Mouse (Mus musculus) G1E (cell line): ENCODE results near the gene Tssk4.

ENCODE experiments used
- CTCF ChIP-seq: IDR thresholded peaks from 2 replicates; pipeline ENCODE4 v1.5.1; 2012; ENCODE audit warnings: low read depth, low read length, inconsistent platforms, mixed read lengths
- GATA1 ChIP-seq: IDR thresholded peaks from 2 replicates; pipeline ENCODE4 v1.6.1; 2012; ENCODE audit warnings: borderline replicate concordance, low read length, inconsistent platforms, mixed read lengths
- TAL1 ChIP-seq: conservative IDR thresholded peaks from 2 replicates; pipeline ENCODE4 v1.6.1; 2012; ENCODE audit warnings: low read depth, low read length, inconsistent platforms, mixed read lengths

GRCm38 (mm10) chr14:55659960-55660573, 10.1 kb downstream of the Tssk4 start, which contains the start of gene Mdp1:
- TF ChIP-seq CTCF = no peak
- TF ChIP-seq TAL1 = no peak
- no peak for TF ChIP-seq GATA1
